Mouse (Mus musculus) layer of hippocampus, postnatal 25 days (tissue): Measurements from ENCODE around the gene Acox3. TPM values are rescaled to one million over a fixed set of nuclear protein-coding genes. Genes with fewer than 3 reads are reported as not detected.

Experiments used
- DNase-seq, 2 experiments: peaks; one replicate each; pipeline ENCODE4 v3.0.0; 2022; ENCODE audit warnings: mixed read lengths in 2 of 2, low spot score in 1 of 2; ENCODE audit errors: extremely low spot score in 1 of 2
- total RNA-seq, 2 experiments: library from RNA; stranded (reverse); gene quantifications; 2 replicates each; pipeline ENCODE4 v1.2.3; 2021

The Acox3 gene
- total RNA-seq, 2 experiments from 2014 or later, result 25.2 to 32.2 TPM

DNA sequence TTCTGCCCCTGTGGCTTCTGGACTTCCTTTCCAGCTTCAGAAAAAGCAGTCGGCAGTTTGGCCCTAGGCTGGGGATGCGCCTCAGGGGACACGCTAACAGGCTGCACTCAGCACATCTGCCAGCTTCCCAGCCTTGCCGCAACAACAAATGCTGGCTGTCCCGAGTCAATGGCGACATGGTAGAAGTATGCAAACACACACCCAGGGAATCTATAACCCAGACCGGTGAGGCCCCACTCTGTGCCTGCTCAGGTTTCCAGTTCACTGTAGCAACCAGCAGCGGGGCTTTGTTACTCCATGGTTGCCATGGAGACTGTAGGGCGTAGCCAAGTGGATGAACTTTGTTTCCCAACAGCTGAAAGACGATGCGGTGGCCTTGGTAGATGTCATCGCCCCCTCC, 26.5 kb downstream of the Acox3 start:
- DNase-seq, result no peak

DNA sequence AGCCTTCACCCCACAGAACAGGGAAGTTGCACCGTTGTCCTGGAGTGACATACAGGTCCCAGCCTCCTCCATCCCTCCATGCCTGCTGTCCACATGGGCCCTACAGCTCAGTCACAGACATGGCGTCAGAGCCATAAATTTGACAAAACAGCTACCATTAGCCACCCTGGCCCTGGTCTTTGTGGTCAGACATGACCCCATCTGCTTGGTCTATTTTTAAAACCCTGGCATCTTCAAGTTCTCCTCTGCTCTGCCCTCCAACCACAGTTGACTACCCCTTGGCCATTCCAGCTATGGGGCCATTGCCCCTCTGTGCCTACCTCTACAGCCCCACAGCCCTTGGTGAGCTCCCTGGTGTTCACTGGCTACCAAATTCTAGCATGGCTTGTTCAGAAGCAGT, 27.1 kb downstream of the Acox3 start:
- DNase-seq, result no peak

DNA sequence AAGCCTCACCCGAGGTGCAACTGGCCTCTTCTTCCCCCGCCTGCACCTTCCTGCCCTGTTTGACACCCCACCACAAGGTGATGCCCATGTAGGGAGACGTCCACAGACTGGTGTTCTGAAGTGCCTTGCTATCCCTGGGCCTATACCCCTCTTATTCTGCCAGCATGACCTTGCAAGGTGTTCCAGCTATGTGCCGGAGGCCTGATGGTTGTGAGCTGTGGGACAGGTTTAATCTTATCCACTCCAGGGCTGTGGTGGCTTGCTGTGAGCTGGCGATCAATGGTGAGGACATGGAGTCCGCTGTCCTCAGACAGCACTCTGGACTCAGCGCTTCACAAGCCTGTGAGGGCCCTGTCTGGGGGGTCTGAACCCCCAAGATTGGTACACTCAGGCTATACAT, 27.5 kb downstream of the Acox3 start:
- no peak for DNase-seq

DNA sequence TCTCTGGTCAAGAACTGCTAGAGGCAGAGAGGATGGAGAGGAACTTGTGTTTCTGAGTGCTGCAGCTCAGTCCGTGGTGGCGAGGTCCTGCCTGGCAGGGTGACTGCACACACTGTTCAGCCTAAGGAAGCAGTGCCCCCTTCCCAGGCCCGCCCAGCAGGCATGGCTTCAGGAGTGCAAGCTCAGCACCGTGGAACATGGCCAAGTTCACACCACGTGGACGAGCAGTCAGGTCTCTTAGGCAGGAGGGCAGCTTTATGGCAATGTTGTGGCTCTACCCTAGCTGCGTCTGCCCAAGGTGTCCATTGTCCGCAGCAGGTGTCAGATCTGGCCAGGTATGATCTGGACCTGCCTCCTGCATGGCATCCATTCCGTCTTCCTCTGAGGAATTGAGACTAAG, 28.3 kb downstream of the Acox3 start:
- no peak for DNase-seq

DNA sequence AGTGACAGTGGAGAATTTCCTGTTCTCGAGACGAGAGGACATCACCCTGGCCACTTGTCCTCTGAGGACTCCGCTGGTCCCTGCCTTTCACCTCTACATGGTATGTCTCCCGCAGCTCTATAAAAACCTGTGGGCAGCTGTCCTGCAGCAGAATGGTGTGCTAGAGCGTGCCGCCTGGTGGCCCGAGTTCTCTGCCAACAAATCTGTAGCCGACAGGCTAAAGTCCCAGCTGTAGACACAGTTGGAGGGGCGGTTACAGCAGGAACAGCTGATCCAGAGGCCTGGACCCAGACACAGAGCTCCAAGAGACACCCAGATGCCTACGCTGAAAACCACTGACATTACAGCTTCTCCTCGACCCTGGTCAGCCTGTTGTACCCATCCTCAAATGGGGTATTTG, 29.1 kb downstream of the Acox3 start:
- DNase-seq, result peak in 1 of 2 experiments; percentile 22

DNA sequence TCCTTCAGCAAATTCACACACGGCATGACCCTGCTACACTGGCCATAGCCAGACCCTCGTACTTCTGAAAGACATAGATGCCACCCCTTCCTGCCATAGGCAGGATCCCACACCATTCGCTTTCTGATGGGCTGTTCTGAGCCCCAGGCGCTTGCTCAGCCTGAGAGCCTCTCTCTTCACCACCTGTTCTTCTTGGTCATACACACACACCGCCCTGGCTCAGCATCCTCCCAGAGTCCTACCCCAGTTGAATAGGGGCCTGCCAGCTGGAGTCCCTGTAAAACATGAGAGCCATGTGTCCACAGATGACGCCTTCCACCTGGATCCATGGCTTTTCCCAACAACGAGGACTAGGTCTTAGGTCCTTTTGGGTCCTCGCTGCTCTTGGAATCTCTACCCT, 29.9 kb downstream of the Acox3 start:
- no peak for DNase-seq

DNA sequence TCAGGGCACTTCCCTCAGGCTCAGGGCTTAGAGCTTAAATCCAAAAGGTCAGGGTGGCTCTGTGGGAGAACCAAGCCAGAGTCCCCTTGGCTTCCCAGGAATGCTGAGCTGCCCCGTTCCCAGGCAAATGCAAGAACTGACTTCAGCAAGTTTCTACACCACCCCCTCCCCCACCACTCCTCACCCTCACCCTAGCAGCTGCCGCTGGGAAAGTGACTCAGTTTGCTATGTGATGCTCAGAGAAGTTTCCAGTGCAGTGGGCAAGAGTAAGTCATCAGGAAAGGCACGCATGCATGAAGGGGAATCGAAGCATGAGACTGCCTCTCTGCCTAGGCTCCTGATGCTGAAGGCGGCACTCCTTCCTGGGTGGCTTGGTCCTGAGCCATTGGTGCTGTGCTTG, 34.1 kb downstream of the Acox3 start:
- no peak for DNase-seq

DNA sequence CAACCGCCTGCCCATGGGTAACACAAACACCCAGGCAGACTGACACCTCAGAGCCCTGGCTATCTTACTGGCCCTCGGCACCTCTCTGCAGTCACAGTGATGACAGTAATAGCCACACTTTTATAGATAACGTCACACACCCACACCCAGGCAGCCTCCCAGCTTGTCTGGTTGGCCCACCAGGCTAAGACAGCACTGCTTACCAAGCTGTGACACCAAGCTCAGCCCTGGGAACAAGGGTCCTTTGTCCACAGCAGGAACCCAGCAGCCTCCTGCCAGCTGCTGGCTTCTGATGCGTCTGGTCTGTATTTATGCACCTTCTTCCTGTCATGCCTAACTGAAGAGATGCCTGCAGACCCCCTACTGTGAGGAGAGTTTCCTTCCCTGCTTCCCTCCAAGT, 38.3 kb downstream of the Acox3 start:
- DNase-seq, result no peak

DNA sequence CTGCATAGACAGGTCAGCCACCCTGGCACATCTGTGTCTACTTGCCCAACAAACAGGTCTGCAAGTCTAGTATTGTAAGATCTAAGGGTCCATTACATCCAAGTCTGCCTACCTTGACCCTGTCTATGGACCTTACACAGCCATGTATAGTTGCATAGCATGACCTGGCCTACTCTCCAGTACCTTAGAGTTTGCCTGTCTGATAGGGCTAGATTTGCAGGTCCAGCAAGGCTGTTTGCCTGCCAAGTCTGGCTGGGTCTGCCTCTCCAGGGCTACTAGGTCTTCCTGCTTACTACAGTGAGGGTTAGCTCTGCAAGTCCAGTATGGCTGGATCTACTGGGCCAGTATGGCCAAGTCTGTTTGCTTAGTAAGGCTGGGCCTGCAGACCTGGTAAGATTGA, 41.0 kb downstream of the Acox3 start:
- no peak for DNase-seq

DNA sequence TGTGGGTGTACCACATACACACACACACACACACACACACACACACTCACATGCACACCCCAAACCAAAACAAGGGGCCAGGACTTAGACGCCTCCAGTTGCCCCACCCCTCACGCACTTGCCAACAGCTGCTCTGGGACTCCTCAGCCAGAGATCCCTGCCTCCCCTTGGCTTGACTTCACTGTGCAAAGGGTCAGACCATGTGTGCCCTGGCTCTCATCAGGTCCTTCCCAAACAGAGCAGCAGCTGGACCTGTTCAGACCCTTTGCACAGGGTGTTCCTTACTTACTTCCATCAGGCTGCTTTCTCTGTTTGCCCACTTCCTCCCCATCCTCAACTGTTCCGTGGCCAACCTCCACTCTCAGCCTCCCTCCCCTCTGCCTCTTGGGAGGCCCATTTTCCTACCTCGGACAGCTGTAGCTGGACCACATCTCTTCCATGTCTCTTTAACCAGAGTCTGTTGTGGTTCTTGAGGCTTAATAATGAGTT, 42.0 kb downstream of the Acox3 start:
- DNase-seq, result no peak

DNA sequence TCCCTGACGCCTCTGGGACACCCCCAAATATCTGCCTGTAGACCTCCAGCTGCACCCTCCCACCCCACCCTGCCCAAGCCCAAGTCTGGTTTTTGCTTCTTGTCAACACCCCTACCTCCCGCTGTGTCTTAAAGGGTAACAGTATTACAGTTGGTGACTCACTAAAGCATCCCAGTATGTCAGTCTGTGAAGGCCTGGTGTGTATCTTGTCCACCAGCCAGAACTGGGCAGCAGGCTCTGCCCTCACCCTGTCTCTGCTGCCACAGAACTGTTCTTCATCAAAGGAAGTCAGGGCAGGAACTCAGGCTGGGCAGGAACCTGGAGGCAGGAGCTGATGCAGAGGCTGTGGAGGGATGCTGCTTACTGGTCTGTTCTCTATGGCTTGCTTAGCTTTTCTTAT, 43.6 kb downstream of the Acox3 start:
- no peak for DNase-seq

DNA sequence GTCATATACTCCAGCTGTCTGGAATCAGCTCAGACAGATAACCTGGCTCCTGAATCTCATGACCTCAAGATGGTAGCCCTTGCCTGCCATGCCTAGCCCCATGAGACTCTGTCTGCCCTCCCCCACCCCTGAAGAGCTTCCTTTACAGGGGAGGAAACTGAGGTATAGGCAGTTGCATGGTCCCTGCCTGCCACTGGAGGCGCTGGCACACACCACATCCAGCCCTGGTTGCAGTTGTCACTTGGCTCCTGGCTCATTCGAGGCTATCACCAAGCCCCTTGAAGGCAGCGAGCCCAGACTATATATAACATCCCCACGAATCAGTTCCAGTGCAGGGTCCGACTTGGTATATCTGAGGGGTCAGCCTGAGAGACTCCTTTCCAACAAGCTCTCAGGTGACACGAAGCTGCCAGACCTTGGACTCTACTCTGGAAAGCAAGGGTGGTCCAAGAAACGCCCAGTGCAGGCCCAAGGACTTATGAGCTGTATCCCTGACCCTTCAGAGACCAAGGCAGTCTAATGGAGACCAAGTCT, 44.5 kb downstream of the Acox3 start:
- DNase-seq, result no peak

DNA sequence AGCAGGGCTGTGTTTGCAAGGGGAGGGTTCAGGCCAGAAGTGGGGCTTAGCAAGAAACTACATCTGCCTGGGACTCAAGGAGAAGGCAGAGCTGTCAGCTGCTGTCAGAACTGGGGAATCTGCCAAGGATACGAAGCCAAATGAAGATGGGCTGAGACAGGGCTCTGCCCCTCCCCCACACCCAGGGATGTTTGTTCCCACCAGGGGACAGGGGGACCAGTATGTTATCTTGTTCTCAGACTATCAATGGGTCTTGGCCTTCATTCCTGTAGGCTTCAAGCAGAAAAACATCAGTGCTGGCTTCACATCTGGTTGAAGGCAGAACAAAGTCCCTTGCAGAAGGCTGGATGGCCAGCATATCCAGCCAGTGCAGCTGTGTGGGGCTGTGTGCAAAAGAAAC, 45.8 kb downstream of the Acox3 start:
- DNase-seq, result peak in 1 of 2 experiments; percentile 39

DNA sequence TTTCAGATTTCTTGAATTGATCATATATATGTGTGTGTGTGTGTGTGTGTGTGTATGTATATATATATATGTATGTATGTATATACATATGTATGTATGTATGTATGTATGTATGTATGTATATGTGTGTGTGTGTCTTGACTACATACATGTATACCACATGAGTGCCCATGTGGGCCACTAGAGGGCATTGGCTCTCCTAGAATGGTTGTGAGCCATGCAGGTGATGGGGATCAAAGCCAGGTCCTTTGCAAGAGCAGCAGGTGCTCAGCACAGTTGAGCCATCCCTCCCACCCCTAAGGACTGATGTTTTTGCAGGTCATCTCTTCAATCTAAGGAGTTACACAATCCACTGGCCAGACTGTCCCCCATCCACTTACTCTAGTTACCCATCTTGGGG, 46.5 kb downstream of the Acox3 start:
- no peak for DNase-seq

DNA sequence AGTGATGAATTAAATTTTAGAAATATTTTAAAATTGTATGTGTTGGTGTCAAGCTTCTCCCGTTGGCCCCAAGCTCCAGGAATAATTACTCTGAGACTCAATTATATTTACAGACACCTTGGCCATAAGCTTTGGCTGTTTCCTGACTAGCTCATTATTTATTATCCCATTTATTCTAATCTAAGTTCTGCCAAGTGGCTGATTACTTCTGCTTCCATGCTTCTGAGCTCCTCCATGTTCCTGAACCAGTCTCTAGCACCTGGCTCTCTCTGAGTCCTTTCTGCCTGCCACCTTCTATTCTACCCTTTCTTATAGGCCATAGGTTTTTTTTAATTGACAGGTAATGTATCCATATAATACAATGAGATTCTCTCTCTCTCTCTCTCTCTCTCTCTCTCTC, 47.9 kb downstream of the Acox3 start:
- DNase-seq, result no peak

DNA sequence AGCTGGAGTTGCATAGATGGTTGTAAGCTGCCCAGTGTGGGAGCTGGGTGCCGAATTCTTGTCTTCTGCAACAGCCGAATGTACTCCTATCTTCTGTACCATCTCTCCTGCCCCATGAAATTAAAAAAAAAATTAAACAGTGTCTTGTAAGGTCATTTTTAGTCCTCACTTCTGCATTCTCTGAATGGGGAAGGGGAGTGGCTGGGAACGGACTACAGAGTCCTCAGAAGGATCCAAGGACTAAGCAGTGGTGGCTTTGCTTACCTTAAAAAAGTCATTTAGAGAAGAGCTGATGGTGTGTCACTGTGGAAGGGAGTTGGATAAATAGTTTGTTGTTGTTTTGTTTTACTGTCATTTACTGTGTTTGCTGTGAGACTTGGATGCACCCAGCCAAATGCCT, 48.4 kb downstream of the Acox3 start:
- DNase-seq, result no peak

DNA sequence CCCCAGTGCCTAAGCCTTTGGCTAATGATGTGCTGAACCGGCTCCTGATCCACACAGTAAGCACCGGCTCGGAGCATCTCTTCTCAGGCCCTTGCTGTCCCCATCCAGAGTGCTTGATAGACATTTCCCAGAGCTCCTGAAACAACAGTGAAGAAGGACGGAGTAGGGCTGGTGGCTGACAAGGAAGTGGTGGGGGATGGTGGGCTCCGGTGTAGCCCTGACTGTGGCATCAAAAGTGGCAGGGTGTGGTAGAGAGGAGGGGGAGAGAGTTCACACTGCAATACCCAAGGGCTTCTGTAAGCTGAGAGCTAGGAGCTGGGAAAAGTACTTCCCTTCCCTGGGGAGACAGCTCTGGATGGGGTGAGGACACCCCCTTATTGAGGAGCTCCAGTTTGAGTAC, 48.9 kb downstream of the Acox3 start:
- no peak for DNase-seq

DNA sequence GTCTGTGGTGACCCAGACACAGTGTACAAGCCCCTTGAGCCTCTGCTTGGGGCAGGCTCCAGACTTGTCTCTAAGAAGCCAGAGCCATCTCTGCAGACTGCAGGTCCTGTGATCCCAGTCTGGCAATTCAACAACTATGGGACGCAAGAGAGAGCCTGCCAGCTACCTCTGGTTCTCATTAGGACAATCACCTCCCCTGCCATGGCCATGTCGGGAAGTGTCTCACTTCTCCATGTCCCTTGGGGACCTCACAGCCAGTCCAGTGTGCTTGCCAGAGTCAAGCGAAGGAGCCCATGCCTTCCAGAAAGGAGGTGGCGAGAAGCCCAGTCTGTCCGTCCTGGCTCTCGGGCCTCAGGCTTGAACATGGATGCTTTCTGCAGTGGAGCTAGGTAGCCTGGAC, 50.0 kb downstream of the Acox3 start:
- DNase-seq, result no peak

DNA sequence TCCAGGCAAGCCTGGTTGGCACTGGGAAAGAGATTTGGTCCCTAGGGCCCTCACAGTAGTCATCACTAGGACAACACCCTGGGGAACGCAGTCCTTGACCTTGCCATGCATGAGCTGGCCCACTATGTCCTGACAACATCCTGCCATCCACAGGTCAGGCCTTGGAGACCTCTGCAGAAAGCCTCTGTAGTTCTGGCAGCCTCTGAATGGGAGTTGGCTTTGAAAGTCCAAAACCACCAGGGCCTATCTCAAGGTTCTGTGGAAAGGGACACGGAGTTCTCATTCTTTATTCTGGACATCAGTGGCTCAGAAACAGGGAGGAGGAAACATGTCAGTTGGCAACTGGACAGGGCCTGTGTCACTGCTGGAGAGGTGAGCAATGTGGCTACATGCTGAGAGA, 53.2 kb downstream of the Acox3 start:
- no peak for DNase-seq

DNA sequence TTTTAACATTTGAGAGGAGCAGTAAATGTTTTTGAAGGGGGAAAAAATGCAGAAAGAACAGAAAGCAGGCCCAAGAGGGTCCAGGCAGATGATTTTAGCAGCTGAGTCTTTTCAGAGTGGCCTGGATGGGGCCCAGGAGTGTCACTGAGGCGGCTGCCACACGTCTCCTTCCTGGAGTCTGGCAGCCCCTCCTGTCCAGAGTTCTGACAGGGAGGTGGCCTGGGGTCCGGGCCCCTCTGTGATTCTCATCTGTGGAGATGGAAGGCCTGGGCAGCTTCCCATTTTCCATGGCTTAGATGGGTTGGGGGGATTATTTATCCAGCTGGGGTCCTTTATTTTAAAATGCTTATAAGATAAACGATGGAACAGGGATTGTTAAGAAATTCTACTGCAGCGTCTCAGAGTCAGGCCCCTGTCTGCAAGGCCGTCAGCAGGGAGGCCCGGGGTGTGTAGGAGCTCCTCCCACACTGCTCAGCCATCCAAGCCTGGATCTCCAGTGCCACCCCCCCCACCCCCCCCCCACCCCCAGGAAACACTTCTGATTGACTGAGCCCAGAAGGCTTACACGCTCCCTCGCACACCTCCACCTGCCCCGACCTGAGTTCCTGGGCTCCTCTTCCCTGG, 59.2 kb downstream of the Acox3 start:
- no peak for DNase-seq

DNA sequence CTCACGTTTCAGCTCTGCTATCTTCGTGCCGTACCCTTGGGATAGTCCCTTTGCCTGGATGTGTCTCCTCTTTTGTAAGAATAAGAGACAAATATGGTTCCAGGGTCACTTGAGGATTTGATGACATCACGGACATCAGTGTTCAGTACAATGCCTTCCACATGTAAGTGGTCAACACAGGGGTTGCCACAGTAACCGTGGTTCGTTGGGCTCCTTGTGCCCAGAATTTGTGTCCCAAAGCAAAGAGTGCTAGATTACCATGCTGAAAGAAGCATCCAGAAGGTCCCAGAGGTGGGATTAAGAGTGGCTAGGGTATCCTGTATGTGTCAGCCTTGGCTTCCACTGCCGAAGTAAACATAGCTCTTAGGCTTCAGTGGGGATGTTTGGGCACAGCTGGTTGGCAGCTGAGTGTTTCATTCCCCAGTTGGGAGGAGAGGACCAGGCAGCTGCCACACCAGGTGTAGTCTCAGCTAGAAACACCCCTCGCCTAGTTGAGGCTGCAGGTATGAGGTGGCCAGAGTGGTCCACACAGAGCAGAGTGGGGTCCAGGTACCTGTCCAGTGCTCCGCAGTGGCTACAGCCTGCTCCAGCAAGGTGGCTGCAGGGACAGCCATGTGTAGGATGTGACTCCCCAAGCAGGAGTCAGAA, 60.7 kb downstream of the Acox3 start:
- no peak for DNase-seq

DNA sequence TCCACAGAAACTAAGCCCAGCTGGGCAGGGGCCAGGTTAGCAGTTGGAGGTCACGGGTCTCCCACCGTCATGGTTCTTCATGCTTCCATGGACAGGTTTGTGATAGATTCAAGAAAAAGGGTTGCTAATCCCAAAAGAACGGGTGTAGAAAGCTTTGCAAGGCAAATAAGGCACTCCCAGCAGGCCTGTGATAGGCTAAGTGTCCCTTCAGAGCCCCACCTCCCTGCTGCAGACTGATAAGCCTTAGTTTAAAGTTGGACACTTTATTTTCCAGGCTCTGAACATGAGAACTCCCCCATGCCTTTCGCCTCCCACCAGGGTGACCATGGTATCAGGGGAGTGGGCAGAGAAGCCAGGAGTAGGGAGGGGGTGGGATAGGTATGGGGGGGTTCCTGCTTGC, 61.2 kb downstream of the Acox3 start:
- DNase-seq, result no peak
